Mouse (Mus musculus): ENCODE results near the gene Galnt16. TPM values are rescaled to one million over a fixed set of nuclear protein-coding genes. Genes with fewer than 3 reads are reported as not detected.

Galnt16 gene
- polyA plus RNA-seq, 1 experiment from 2014 or later: 14.7 TPM

- no peak overlapping the region for H3K9ac ChIP-seq (ENCODE audit: low read length)
- DNase-seq (ENCODE audit: low spot score) (no peak), ATAC-seq (no peak)
- H3K4me3 ChIP-seq (ENCODE audit: low read depth, low read length): no peak overlapping the region
- H3K27ac ChIP-seq (ENCODE audit: low read depth, low read length): no peak overlapping the region
- H3K4me1 ChIP-seq (ENCODE audit: control insufficient read depth, insufficient read depth, low read length): no peaks in the 10 kb centered on the region
- H3K27me3 ChIP-seq (replicated peaks; ENCODE audit: control insufficient read depth, insufficient read depth, low read length): no peaks in the 10 kb centered on the region
- no peak overlapping the region for H3K4me2 ChIP-seq (ENCODE audit: low read length)
- H3K9me3 ChIP-seq (replicated peaks; ENCODE audit: control insufficient read depth, low read length): no peaks in the 10 kb centered on the region
- WGBS: 59% methylated on average over 1 of the region's 1 CpGs
- H3K36me3 ChIP-seq (ENCODE audit: control insufficient read depth, insufficient read depth, low read length): peaks cover 12% of the 10 kb centered on the region
Observed at GRCm38 (mm10) chr12:80500506-80500905, 17.6 kb upstream of the Galnt16 start.

GRCm38 (mm10) chr12:80504718-80505117 lies 13.4 kb upstream of the Galnt16 start:
- no peaks in the 10 kb centered on the region for H3K4me1 ChIP-seq (ENCODE audit: control insufficient read depth, insufficient read depth, low read length)
- 0 out of 2 replicates have a peak, but pooled peaks cover 2% of the 10 kb centered on the region for H3K36me3 ChIP-seq (ENCODE audit: control insufficient read depth, insufficient read depth, low read length)
- no peak for DNase-seq (ENCODE audit: low spot score)
- 84% methylated on average over 5 of the region's 5 CpGs for WGBS
- no peak overlapping the region for H3K9ac ChIP-seq (ENCODE audit: low read length)
- ATAC-seq: no peak
- H3K4me3 ChIP-seq (ENCODE audit: low read depth, low read length): no peak overlapping the region
- no peak overlapping the region for H3K4me2 ChIP-seq (ENCODE audit: low read length)
- no peaks in the 10 kb centered on the region for H3K9me3 ChIP-seq (replicated peaks; ENCODE audit: control insufficient read depth, low read length)
- H3K27ac ChIP-seq (ENCODE audit: low read depth, low read length): no peak overlapping the region
- no peaks in the 10 kb centered on the region for H3K27me3 ChIP-seq (replicated peaks; ENCODE audit: control insufficient read depth, insufficient read depth, low read length)

- ATAC-seq (no peak), DNase-seq (ENCODE audit: low spot score) (no peak)
- WGBS: 72% methylated on average over 14 of the region's 14 CpGs
- Histone ChIP-seq H3K9me3 (replicated peaks; ENCODE audit: control insufficient read depth, low read length) (no peaks in the 10 kb centered on the region), H3K4me1 (ENCODE audit: control insufficient read depth, insufficient read depth, low read length) (no peaks in the 10 kb centered on the region), H3K4me2 (ENCODE audit: low read length) (no peak overlapping the region), H3K36me3 (ENCODE audit: control insufficient read depth, insufficient read depth, low read length) (no peaks in the 10 kb centered on the region), H3K4me3 (ENCODE audit: low read depth, low read length) (no peak overlapping the region), H3K27ac (ENCODE audit: low read depth, low read length) (no peak overlapping the region), H3K9ac (ENCODE audit: low read length) (no peak overlapping the region), H3K27me3 (replicated peaks; ENCODE audit: control insufficient read depth, insufficient read depth, low read length) (no peaks in the 10 kb centered on the region)
Observed at GRCm38 (mm10) chr12:80507041-80507745, 10.9 kb upstream of the Galnt16 start.

- Histone ChIP-seq H3K9me3 (replicated peaks; ENCODE audit: control insufficient read depth, low read length) (no peaks in the 10 kb centered on the region), H3K9ac (ENCODE audit: low read length) (peak overlapping the region; percentile 81), H3K27ac (ENCODE audit: low read depth, low read length) (peak overlapping the region; percentile 91; the same call in 1 of the 2 replicates), H3K36me3 (ENCODE audit: control insufficient read depth, insufficient read depth, low read length) (no peaks in the 10 kb centered on the region), H3K27me3 (replicated peaks; ENCODE audit: control insufficient read depth, insufficient read depth, low read length) (peaks cover 4% of the 10 kb centered on the region; the same call in 1 of the 2 replicates), H3K4me3 (ENCODE audit: low read depth, low read length) (peak overlapping the region; percentile 85), H3K4me2 (ENCODE audit: low read length) (peak overlapping the region; percentile 95), H3K4me1 (ENCODE audit: control insufficient read depth, insufficient read depth, low read length) (peaks cover 19% of the 10 kb centered on the region)
- WGBS: under 1% methylated on average over 25 of the region's 25 CpGs
- DNase-seq (ENCODE audit: low spot score): peak; percentile 46
- ATAC-seq: no peak; the same call in 1 of the 2 replicates
Observed at GRCm38 (mm10) chr12:80518393-80518756, 298 bp downstream of the Galnt16 start.

GRCm38 (mm10) chr12:80518757-80519620 lies 912 bp downstream of the Galnt16 start:
- under 1% methylated on average over 73 of the region's 90 CpGs for WGBS
- Histone ChIP-seq H3K9ac (ENCODE audit: low read length) (peak overlapping the region; percentile 81), H3K27me3 (replicated peaks; ENCODE audit: control insufficient read depth, insufficient read depth, low read length) (peaks cover 4% of the 10 kb centered on the region; the same call in 1 of the 2 replicates), H3K27ac (ENCODE audit: low read depth, low read length) (peak overlapping the region; percentile 91), H3K9me3 (replicated peaks; ENCODE audit: control insufficient read depth, low read length) (no peaks in the 10 kb centered on the region), H3K4me3 (ENCODE audit: low read depth, low read length) (peak overlapping the region; percentile 85), H3K4me1 (ENCODE audit: control insufficient read depth, insufficient read depth, low read length) (peaks cover 19% of the 10 kb centered on the region), H3K4me2 (ENCODE audit: low read length) (peak overlapping the region; percentile 95), H3K36me3 (ENCODE audit: control insufficient read depth, insufficient read depth, low read length) (no peaks in the 10 kb centered on the region)
- peak; percentile 83 for ATAC-seq
- DNase-seq (ENCODE audit: low spot score): peak; percentile 87

- peak overlapping the region; percentile 91 for H3K27ac ChIP-seq (ENCODE audit: low read depth, low read length)
- peak overlapping the region; percentile 81 for H3K9ac ChIP-seq (ENCODE audit: low read length)
- peak overlapping the region; percentile 95 for H3K4me2 ChIP-seq (ENCODE audit: low read length)
- peaks cover 4% of the 10 kb centered on the region; the same call in 1 of the 2 replicates for H3K27me3 ChIP-seq (replicated peaks; ENCODE audit: control insufficient read depth, insufficient read depth, low read length)
- no peaks in the 10 kb centered on the region for H3K9me3 ChIP-seq (replicated peaks; ENCODE audit: control insufficient read depth, low read length)
- ATAC-seq (peak; percentile 61), DNase-seq (ENCODE audit: low spot score) (peak; percentile 77)
- no peaks in the 10 kb centered on the region for H3K36me3 ChIP-seq (ENCODE audit: control insufficient read depth, insufficient read depth, low read length)
- peak overlapping the region; percentile 85 for H3K4me3 ChIP-seq (ENCODE audit: low read depth, low read length)
- H3K4me1 ChIP-seq (ENCODE audit: control insufficient read depth, insufficient read depth, low read length): peaks cover 19% of the 10 kb centered on the region
- under 1% methylated on average over 43 of the region's 43 CpGs for WGBS
Observed at GRCm38 (mm10) chr12:80519621-80520332, 1.7 kb downstream of the Galnt16 start.

- Histone ChIP-seq H3K4me3 (ENCODE audit: low read depth, low read length) (no peak overlapping the region), H3K4me1 (ENCODE audit: control insufficient read depth, insufficient read depth, low read length) (peaks cover 27% of the 10 kb centered on the region), H3K27me3 (replicated peaks; ENCODE audit: control insufficient read depth, insufficient read depth, low read length) (peaks cover 4% of the 10 kb centered on the region; the same call in 1 of the 2 replicates), H3K9me3 (replicated peaks; ENCODE audit: control insufficient read depth, low read length) (no peaks in the 10 kb centered on the region), H3K27ac (ENCODE audit: low read depth, low read length) (no peak overlapping the region), H3K9ac (ENCODE audit: low read length) (no peak overlapping the region), H3K36me3 (ENCODE audit: control insufficient read depth, insufficient read depth, low read length) (no peaks in the 10 kb centered on the region), H3K4me2 (ENCODE audit: low read length) (no peak overlapping the region)
- WGBS: 68% methylated on average over 3 of the region's 3 CpGs
- ATAC-seq: no peak
- DNase-seq (ENCODE audit: low spot score): peak; percentile 33
Observed at GRCm38 (mm10) chr12:80522006-80522405, 3.9 kb downstream of the Galnt16 start.

- no peak overlapping the region for H3K9ac ChIP-seq (ENCODE audit: low read length)
- H3K4me1 ChIP-seq (ENCODE audit: control insufficient read depth, insufficient read depth, low read length): peaks cover 41% of the 10 kb centered on the region
- 25% methylated on average over 12 of the region's 12 CpGs for WGBS
- no peaks in the 10 kb centered on the region for H3K27me3 ChIP-seq (replicated peaks; ENCODE audit: control insufficient read depth, insufficient read depth, low read length)
- DNase-seq (ENCODE audit: low spot score): peak; percentile 39
- ATAC-seq: no peak
- H3K9me3 ChIP-seq (replicated peaks; ENCODE audit: control insufficient read depth, low read length): no peaks in the 10 kb centered on the region
- no peak overlapping the region for H3K4me2 ChIP-seq (ENCODE audit: low read length)
- no peak overlapping the region for H3K4me3 ChIP-seq (ENCODE audit: low read depth, low read length)
- H3K27ac ChIP-seq (ENCODE audit: low read depth, low read length): no peak overlapping the region
- no peaks in the 10 kb centered on the region for H3K36me3 ChIP-seq (ENCODE audit: control insufficient read depth, insufficient read depth, low read length)
Observed at GRCm38 (mm10) chr12:80524276-80524921, 6.3 kb downstream of the Galnt16 start.

All from forebrain, embryonic 14.5 days (tissue).